Mouse (Mus musculus) testis, adult 2 months (tissue): ENCODE data around the gene Arpc5.

Source experiments
- CTCF ChIP-seq: fragments of 200-500 bp; IDR thresholded peaks from 2 replicates; pipeline ENCODE4 v1.5.1; 2012; ENCODE audit warnings: low read depth, mild to moderate bottlenecking, inconsistent platforms, low read length, moderate library complexity; ENCODE audit not compliant: control insufficient read depth, insufficient read depth, insufficient replicate concordance
- POLR2A ChIP-seq: fragments of 200-500 bp; IDR thresholded peaks from 2 replicates; pipeline ENCODE4 v1.6.1; 2012; ENCODE audit warnings: low read depth, mild to moderate bottlenecking, inconsistent platforms, low read length, moderate library complexity; ENCODE audit not compliant: control insufficient read depth

DNA sequence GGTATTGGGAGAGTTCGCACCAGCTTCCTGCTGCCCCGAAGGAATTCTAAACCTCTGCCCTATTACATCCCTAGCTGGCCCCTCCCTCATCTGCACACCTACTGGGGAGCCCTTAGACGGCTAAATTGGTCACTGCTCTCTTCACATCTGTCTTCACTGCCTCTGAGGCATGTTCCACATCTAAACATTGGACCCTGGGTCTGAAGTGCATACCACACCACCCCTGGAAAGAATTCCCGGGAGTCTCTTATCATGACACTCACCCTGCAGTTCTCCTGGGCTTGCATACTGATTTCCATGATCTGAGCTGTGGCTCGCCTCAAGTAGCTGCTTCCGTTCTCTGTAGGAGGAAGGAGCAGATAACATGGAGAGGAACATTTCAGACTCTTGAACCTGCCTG is 24.5 kb downstream of the Arpc5 start:
- no peak for TF ChIP-seq POLR2A
- TF ChIP-seq CTCF, result no peak
